Mouse (Mus musculus) kidney, adult 2 months (tissue): ENCODE results near the gene 4930447C04Rik. TPM values are rescaled to one million over a fixed set of nuclear protein-coding genes. Genes with fewer than 3 reads are reported as not detected.

Experiments
- DNase-seq: peaks from one replicate; pipeline ENCODE4 v3.0.0; 2021
- H3K27ac ChIP-seq: fragments of 200-500 bp; 2 replicates; pipeline ENCODE4 v1.5.1; 2012; ENCODE audit warnings: low read depth, low read length, control low read depth, inconsistent platforms; ENCODE audit not compliant: insufficient read depth
- H3K27me3 ChIP-seq: fragments of 200-500 bp; replicated peaks from 2 replicates; pipeline ENCODE4 v1.6.1; 2012; ENCODE audit warnings: mild to moderate bottlenecking, moderate library complexity, low read length, inconsistent platforms; ENCODE audit not compliant: control insufficient read depth, insufficient read depth
- H3K36me3 ChIP-seq: fragments of 200-500 bp; 2 replicates; pipeline ENCODE4 v1.6.1; 2012; ENCODE audit warnings: mild to moderate bottlenecking, moderate library complexity, low read length, inconsistent platforms; ENCODE audit not compliant: control insufficient read depth, insufficient read depth
- H3K4me1 ChIP-seq: fragments of 200-500 bp; 2 replicates; pipeline ENCODE4 v1.6.1; 2011; ENCODE audit warnings: low read length; ENCODE audit not compliant: control insufficient read depth, insufficient read depth
- H3K4me3 ChIP-seq: fragments of 200-500 bp; 2 replicates; pipeline ENCODE4 v1.5.1; 2011; ENCODE audit warnings: mild to moderate bottlenecking, low read depth, low read length, control low read depth; ENCODE audit not compliant: insufficient read depth
- CTCF ChIP-seq: fragments of 200-500 bp; conservative IDR thresholded peaks from 2 replicates; pipeline ENCODE4 v1.5.1; 2011; ENCODE audit warnings: low read depth, mild to moderate bottlenecking, control low read depth, low read length, moderate library complexity, mixed read lengths; ENCODE audit not compliant: insufficient read depth, insufficient read length
- POLR2A ChIP-seq: fragments of 200-500 bp; IDR thresholded peaks from one replicate; pipeline ENCODE4 v1.6.1; 2011; ENCODE audit warnings: low read depth, low read length, control low read depth
- WGBS: fragments of 180-500 bp; shearing (Covaris S2); methylation state at CpG from one replicate; pipeline ENCODE4 v1.1.7; 2018; 5-methylcytosine and 5-hydroxymethylcytosine counted together
- polyA plus RNA-seq: library from polyadenylated mRNA; depleted of rRNA; stranded (reverse); fragments of >200 nt; gene quantifications from 2 replicates; pipeline ENCODE4 v1.2.3, GENCODE M21; 2012

Gene 4930447C04Rik
- polyA plus RNA-seq, 1 experiment: not detected

DNA sequence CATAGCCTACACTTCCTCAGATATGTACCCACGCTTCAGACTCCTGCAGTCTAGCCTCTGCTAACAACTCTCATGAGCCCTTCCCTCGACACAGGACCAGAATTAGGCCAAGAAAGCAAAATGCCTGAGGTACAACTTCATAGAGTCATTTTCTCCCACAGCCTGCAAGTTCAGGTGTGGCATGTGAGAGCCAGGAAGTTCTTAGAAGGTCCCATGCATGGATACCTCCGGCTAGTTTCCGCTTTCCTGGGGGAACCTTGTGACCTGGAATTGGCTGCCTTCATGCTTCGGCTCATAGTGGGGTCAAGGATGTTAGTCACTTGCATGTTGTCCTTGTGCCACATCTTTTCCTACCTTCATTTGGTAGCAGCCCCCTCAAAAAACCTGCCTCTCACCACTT, 12.5 kb upstream of the 4930447C04Rik start:
- no peak for TF ChIP-seq CTCF
- no peak for TF ChIP-seq POLR2A
- no peaks in the 10 kb centered on the region for H3K4me1 ChIP-seq
- no peak overlapping the region for H3K4me3 ChIP-seq
- H3K27ac ChIP-seq: no peak overlapping the region
- WGBS: 63% methylated on average over 5 of the region's 5 CpGs
- no peaks in the 10 kb centered on the region; the same call in 1 of the 2 replicates for H3K27me3 ChIP-seq
- H3K36me3 ChIP-seq: no peaks in the 10 kb centered on the region
- no peak for DNase-seq

DNA sequence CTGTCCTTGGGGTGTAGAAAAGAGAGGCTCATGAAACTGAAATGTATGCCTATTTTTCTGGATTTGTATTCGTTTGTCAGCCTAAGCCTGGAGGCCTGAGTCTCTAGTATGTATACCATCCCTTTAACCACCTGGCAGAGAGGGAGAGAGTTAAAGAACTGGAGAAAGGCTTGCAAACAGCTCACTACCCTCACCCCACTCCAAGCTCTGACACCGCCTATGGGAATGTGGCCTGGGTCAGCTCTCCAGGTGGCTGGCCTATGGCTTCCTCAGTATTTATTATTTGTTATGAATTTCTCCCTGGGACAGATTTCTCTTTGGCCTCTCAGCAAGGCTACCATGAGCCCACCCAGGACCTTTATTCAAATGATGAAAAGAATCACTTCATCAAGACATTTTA, 6.8 kb upstream of the 4930447C04Rik start:
- Histone ChIP-seq H3K27me3 (peaks cover 15% of the 10 kb centered on the region), H3K27ac (no peak overlapping the region), H3K4me1 (no peaks in the 10 kb centered on the region), H3K36me3 (no peaks in the 10 kb centered on the region), H3K4me3 (no peak overlapping the region)
- 28% methylated on average over 2 of the region's 2 CpGs for WGBS
- TF ChIP-seq POLR2A (no peak), CTCF (no peak)
- DNase-seq: no peak

DNA sequence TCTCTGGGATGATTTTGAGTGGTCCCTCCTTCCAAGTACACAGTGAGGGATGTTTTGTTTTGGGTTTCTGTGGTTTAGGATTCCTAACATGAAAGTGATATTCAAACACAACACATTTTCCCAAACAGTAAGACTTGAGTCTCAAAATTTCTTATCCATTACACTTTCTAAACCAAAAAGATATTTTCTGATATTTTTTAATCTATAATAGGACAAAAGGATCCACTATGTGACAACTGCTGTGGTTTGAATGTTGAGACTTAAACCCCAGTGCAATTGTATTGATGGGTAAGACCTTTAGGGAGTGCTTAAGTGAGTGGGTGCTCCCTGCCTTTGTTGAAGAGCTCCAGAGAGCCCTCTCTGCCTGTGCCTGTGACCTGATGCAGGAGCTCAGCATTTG, 6.2 kb upstream of the 4930447C04Rik start:
- Histone ChIP-seq H3K36me3 (no peaks in the 10 kb centered on the region), H3K27ac (no peak overlapping the region), H3K4me3 (no peak overlapping the region), H3K27me3 (peaks cover 15% of the 10 kb centered on the region), H3K4me1 (no peaks in the 10 kb centered on the region)
- no peak for DNase-seq
- TF ChIP-seq POLR2A (no peak), CTCF (no peak)

DNA sequence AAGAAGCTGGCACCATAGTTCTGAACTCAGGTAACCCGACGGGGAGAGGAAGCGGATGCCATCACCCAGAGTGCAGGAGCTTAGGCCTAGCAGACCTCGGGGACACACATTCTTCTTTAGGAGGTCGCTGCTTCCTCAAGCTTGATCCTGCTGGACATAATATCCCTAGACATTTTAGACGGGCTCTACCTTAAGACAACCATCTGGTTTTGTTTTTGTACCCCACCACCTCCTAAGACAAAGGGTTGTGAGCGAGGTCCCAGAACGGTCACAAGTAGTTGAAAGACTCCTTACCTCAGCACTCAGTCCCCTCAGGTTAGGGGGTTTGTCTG, 5.5 kb upstream of the 4930447C04Rik start:
- no peak overlapping the region for H3K27ac ChIP-seq
- 11% methylated on average over 8 of the region's 8 CpGs for WGBS
- TF ChIP-seq CTCF: no peak
- no peak for TF ChIP-seq POLR2A
- H3K27me3 ChIP-seq: peaks cover 20% of the 10 kb centered on the region
- H3K36me3 ChIP-seq: no peaks in the 10 kb centered on the region
- DNase-seq: no peak
- H3K4me3 ChIP-seq: no peak overlapping the region
- no peaks in the 10 kb centered on the region for H3K4me1 ChIP-seq

DNA sequence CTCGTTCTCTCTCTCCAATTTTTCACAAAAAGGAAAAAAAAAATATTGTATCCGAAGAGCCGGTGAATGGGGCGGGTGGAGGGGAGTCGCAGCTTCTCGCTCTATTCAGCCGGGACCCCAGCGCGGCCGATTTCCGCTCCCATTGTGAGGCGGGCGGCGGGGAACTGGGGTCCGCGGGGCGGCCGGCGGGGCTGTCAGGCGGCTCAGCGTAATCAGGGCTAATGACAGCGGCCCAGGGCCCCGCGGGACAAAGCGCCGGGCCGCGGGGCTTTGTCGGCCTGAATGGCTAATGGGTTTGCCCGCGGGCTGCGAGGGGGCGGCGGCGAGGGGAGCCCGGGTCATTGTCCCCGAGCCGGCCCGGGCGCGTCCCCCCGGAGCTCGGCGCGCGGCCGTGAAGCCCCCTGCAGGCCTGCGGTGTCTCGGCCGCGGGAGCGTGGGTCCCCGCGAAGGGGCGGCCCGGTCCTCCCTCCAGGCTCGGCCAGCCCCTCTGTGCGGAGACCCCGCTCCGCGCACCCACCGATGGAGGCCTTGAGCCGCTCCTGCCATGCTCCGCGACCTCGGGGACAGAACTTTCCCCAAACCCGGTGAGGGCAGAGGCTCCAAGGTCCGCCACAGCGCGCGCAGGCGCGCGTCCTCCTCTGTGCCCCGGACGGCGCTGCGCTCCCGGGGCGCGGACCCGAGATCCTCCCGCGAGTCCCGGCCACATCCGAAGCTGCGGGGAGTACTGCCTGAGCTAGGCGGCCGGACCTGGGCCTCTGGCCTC, 4.9 kb upstream of the 4930447C04Rik start:
- Histone ChIP-seq H3K4me3 (no peak overlapping the region), H3K27me3 (peaks cover 20% of the 10 kb centered on the region)
- 2% methylated on average over 89 of the region's 89 CpGs for WGBS

DNA sequence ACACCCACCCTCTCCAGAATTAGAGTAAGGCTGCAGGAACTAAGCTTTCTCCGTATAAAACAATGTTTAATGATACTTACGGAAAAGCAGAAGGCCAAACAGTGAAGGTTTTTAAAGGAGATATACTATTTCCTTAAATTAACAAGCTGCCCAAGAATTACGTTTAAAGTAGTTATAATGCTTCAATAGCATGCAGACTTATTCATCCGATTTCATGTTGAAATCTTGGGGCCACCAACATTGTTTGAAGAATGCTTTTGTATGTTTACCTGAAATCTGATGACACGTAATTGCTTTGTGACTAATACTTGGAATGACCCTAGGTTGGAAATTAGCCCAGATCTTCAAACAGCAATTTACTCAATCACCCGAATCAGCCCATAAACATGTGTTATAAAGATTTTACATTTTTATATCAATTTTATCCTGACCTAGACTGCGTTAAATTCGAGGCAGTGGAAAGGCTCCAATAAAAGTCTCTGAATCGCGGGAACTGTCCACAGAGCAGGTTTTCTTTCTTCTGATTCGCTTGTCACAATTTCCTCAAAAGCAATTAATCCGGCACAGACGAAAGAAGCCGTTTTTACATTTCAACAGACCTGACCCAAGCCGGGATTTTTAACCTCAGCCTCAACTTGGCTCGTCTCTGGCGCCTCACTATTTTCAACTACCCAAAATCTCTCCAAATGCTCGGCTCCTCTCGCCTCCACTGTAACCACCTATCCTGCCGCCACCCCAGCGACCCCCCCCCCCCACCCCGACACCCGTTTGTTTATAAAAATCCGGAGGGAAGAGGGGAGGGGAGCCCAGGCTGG, 4.0 kb upstream of the 4930447C04Rik start:
- Histone ChIP-seq H3K4me3 (no peak overlapping the region), H3K27me3 (peaks cover 20% of the 10 kb centered on the region)

More for the DNA sequence above, 4.9 kb upstream of the 4930447C04Rik start:
- no peak for DNase-seq
- Histone ChIP-seq H3K36me3 (no peaks in the 10 kb centered on the region), H3K4me1 (no peaks in the 10 kb centered on the region), H3K27ac (no peak overlapping the region)
- no peak for TF ChIP-seq CTCF
- TF ChIP-seq POLR2A: no peak

DNA sequence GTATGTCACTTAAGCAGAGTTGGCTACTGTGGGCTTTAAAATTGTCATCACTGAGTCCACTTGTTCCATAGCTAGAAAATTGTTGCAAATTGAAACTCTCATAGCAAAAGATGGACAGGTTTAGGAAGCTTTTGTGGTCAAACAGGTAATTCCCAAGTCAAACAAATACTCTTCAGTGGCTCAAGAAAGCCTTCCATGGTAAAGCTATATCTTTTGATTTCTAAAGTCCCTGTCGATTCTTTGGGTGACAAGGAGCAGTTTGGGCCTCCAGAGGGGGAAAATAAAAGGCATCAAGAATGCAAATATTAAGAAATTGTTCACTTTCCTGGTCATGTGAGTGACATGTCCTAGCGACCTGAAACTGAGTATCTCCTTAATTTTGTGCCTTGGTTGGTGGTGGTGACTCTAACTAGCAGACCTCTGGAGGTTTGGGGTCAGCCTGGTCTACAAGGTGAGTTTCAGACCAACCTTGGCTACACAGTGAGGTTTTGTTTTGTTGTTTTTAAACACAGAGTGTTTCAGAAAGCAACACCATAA, 3.1 kb upstream of the 4930447C04Rik start:
- no peak overlapping the region for H3K27ac ChIP-seq
- H3K4me3 ChIP-seq: no peak overlapping the region
- H3K36me3 ChIP-seq: no peaks in the 10 kb centered on the region
- WGBS: 7% methylated on average over 2 of the region's 2 CpGs
- DNase-seq: no peak
- peaks cover 21% of the 10 kb centered on the region for H3K27me3 ChIP-seq
- TF ChIP-seq CTCF (no peak), POLR2A (no peak)
- no peaks in the 10 kb centered on the region for H3K4me1 ChIP-seq

More for the DNA sequence above, 4.0 kb upstream of the 4930447C04Rik start:
- Histone ChIP-seq H3K27ac (no peak overlapping the region), H3K4me1 (no peaks in the 10 kb centered on the region), H3K36me3 (no peaks in the 10 kb centered on the region)
- 6% methylated on average over 24 of the region's 24 CpGs for WGBS
- no peak for DNase-seq
- TF ChIP-seq POLR2A: no peak
- no peak for TF ChIP-seq CTCF
